Mouse (Mus musculus) bone marrow macrophage, adult 2 months (primary cell): ENCODE results near the gene Rpia.

Experiments used
- CTCF ChIP-seq: IDR thresholded peaks from 2 replicates; pipeline ENCODE4 v1.5.1; 2012; ENCODE audit warnings: low read depth, mild to moderate bottlenecking, low read length, moderate library complexity
- POLR2A ChIP-seq: IDR thresholded peaks from 2 replicates; pipeline ENCODE4 v1.6.1; 2012; ENCODE audit warnings: mild to moderate bottlenecking, low read depth, low read length, borderline replicate concordance

DNA sequence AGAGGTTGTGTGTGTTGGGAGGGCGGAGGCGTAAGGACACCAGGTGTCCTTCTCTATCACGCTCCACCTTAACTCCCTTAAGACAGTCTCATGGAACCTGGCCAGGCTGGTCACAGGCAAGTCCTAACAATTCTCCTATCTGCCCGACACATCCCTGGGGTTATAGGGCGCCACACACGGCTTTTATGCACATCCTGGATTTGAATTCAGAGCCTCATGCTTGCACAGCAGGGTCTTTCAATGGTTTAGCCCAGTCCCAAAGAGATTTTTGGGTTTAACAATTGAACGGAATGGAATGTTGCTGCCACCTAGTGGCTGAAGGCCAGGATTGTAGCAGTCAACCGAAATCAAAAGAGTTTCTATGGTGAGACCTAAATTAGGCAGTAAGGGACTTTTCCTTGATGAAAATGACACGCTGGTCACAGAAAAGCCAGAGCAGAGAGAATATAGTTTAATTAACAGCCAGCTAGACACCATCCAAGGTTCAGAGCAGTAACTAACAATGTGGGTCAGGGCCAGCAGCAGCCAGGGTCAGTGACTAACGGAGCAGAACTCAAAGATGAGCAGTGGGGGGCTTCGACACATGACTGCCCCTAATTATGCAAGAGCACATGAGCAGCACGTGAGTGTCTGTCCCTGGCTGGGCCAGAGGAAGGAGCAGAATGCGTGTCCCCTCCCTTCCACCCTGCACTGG is 13.9 kb upstream of the Rpia start:
- TF ChIP-seq CTCF (peak; percentile 69), POLR2A (no peak)
